Comparison of ENCODE assay signal across 22 mouse cellular contexts in genomic region chr11:61489874-61490273, GRCm38 (mm10). TPM values are rescaled to one million over a fixed set of nuclear protein-coding genes. Genes with fewer than 3 reads are reported as not detected.
DNase-seq lines count a peak whose midpoint lies in the region; ATAC-seq and TF ChIP-seq lines count a peak whose summit lies in the region.
"Had no signal": no experiment of that assay in that cellular context is flagged by ENCODE, and none has a peak within 500 bp of the region (broad histone marks: within the 10 kb centered on the region; RNA-seq: fewer than 3 reads in every experiment).

No protein-coding gene starts in this region.

- H3K27me3 ChIP-seq in heart, embryonic 13.5 days (replicated peaks), result no peaks in the 10 kb centered on the region
- H3K27me3 ChIP-seq in heart, embryonic 11.5 days (ENCODE audit: control insufficient read depth, insufficient read depth, low read length), result no peaks in the 10 kb centered on the region
- no peaks in the 10 kb centered on the region for H3K27me3 ChIP-seq in lung, postnatal 0 days (replicated peaks; ENCODE audit: insufficient read depth, low read length)
- H3K27me3 ChIP-seq in embryonic facial prominence, embryonic 10.5 days (replicated peaks; ENCODE audit: low read depth, poor library complexity, severe bottlenecking), result no peaks in the 10 kb centered on the region
- H3K27me3 ChIP-seq in embryonic facial prominence, embryonic 13.5 days, result no peaks in the 10 kb centered on the region
- H3K27me3 ChIP-seq: heart, embryonic 15.5 days had no signal

- H3K9me3 ChIP-seq in heart, embryonic 13.5 days, result no peaks in the 10 kb centered on the region
- no peaks in the 10 kb centered on the region for H3K9me3 ChIP-seq in heart, embryonic 11.5 days (replicated peaks; ENCODE audit: control insufficient read depth, low read length)
- H3K9me3 ChIP-seq in lung, postnatal 0 days (ENCODE audit: low read length), result no peaks in the 10 kb centered on the region
- H3K9me3 ChIP-seq in embryonic facial prominence, embryonic 10.5 days, result 0 out of 2 replicates have a peak, but pooled peaks cover 3% of the 10 kb centered on the region
- no peaks in the 10 kb centered on the region for H3K9me3 ChIP-seq in embryonic facial prominence, embryonic 13.5 days
- H3K9me3 ChIP-seq: heart, embryonic 15.5 days had no signal

- 90% methylated on average over 8 of the region's 8 CpGs for WGBS in heart, embryonic 13.5 days
- 84% methylated on average over 8 of the region's 8 CpGs for WGBS in heart, embryonic 11.5 days (ENCODE audit: insufficient replicate concordance)
- WGBS in lung, postnatal 0 days, result 79% methylated on average over 8 of the region's 8 CpGs
- WGBS in embryonic facial prominence, embryonic 10.5 days, result 94% methylated on average over 8 of the region's 8 CpGs
- 94% methylated on average over 8 of the region's 8 CpGs for WGBS in embryonic facial prominence, embryonic 13.5 days

- H3K4me2 ChIP-seq in heart, embryonic 13.5 days, result no peak overlapping the region
- no peak overlapping the region for H3K4me2 ChIP-seq in heart, embryonic 11.5 days
- no peak overlapping the region for H3K4me2 ChIP-seq in lung, postnatal 0 days (replicated peaks; ENCODE audit: low read depth, low read length)
- no peak overlapping the region for H3K4me2 ChIP-seq in embryonic facial prominence, embryonic 13.5 days
- H3K4me2 ChIP-seq: heart, embryonic 15.5 days had no signal

- H3K4me3 ChIP-seq in heart, embryonic 13.5 days, result no peak overlapping the region
- no peak overlapping the region for H3K4me3 ChIP-seq in heart, embryonic 11.5 days (ENCODE audit: low read depth, low read length)
- no peak overlapping the region for H3K4me3 ChIP-seq in lung, postnatal 0 days (ENCODE audit: low read depth, low read length)
- peak overlapping the region; percentile 23; the same call in 1 of the 2 replicates for H3K4me3 ChIP-seq in embryonic facial prominence, embryonic 10.5 days
- no peak overlapping the region for H3K4me3 ChIP-seq in embryonic facial prominence, embryonic 13.5 days
- H3K4me3 ChIP-seq in left cerebral cortex, adult 2 months, result no peak overlapping the region
- H3K4me3 ChIP-seq: heart, embryonic 15.5 days had no signal

- TF ChIP-seq EP300 in lung, postnatal 0 days (IDR thresholded peaks at IDR 0.05), result no peak

- H3K9ac ChIP-seq in heart, embryonic 13.5 days, result 0 out of 2 replicates have a peak overlapping the region, but pooled peaks have one; percentile 19
- H3K9ac ChIP-seq in heart, embryonic 11.5 days (ENCODE audit: low read depth, low read length), result no peak overlapping the region
- H3K9ac ChIP-seq in lung, postnatal 0 days (replicated peaks; ENCODE audit: low read depth), result no peak overlapping the region
- no peak overlapping the region; the same call in 1 of the 2 replicates for H3K9ac ChIP-seq in embryonic facial prominence, embryonic 13.5 days
- H3K9ac ChIP-seq: heart, embryonic 15.5 days; liver, postnatal 0 days had no signal

- no peak for DNase-seq in lung, postnatal 0 days (ENCODE audit: low spot score)
- no peak for DNase-seq in lung, postnatal 36 days
- DNase-seq in embryonic facial prominence, embryonic 10.5 days (ENCODE audit: low spot score), result no peak
- no peak for DNase-seq in left cerebral cortex, adult 2 months (ENCODE audit: extremely low spot score in 1 of 2, low spot score in 2 of 2)
- DNase-seq: adrenal gland, postnatal 36 days; cerebellum, adult 11-12 months; gastrocnemius, postnatal 10 days; heart, postnatal 4 days; kidney, postnatal 4 days; liver, postnatal 0 days; right cerebral cortex, postnatal 25 days; thymus, postnatal 36 days had no signal

- H3K4me1 ChIP-seq in heart, embryonic 13.5 days, result peaks cover 47% of the 10 kb centered on the region
- H3K4me1 ChIP-seq in heart, embryonic 11.5 days (ENCODE audit: control insufficient read depth, insufficient read depth, low read length), result peaks cover 21% of the 10 kb centered on the region
- peaks cover 10% of the 10 kb centered on the region; the same call in 1 of the 2 replicates for H3K4me1 ChIP-seq in lung, postnatal 0 days (ENCODE audit: insufficient read depth, low read depth, low read length)
- H3K4me1 ChIP-seq in embryonic facial prominence, embryonic 10.5 days, result peaks cover 76% of the 10 kb centered on the region
- peaks cover 72% of the 10 kb centered on the region for H3K4me1 ChIP-seq in embryonic facial prominence, embryonic 13.5 days

- TF ChIP-seq CTCF in lung, postnatal 0 days (IDR thresholded peaks at IDR 0.05), result peak; percentile 38
- TF ChIP-seq CTCF in left cerebral cortex, adult 2 months (IDR thresholded peaks at IDR 0.05), result no peak

- peaks cover 56% of the 10 kb centered on the region for H3K36me3 ChIP-seq in heart, embryonic 13.5 days
- H3K36me3 ChIP-seq in heart, embryonic 11.5 days (ENCODE audit: control insufficient read depth, insufficient read depth, low read length), result peaks cover 36% of the 10 kb centered on the region
- H3K36me3 ChIP-seq in lung, postnatal 0 days (ENCODE audit: insufficient read depth, low read length), result peaks cover 26% of the 10 kb centered on the region; the same call in 1 of the 2 replicates
- peaks cover 69% of the 10 kb centered on the region for H3K36me3 ChIP-seq in embryonic facial prominence, embryonic 10.5 days (replicated peaks)
- H3K36me3 ChIP-seq in embryonic facial prominence, embryonic 13.5 days, result peaks cover 55% of the 10 kb centered on the region

- intact Hi-C loops in left cerebral cortex, adult 2 months (cut with DNase I), result no loop called here

- no peak for ATAC-seq in heart, embryonic 13.5 days (ENCODE audit: extremely low read depth, insufficient number of reproducible peaks, low FRiP score, low TSS enrichment)
- no peak for ATAC-seq in heart, embryonic 11.5 days (replicated peaks; ENCODE audit: insufficient number of reproducible peaks, low FRiP score, low TSS enrichment)
- no peak for ATAC-seq in lung, postnatal 0 days
- no peak for ATAC-seq in embryonic facial prominence, embryonic 13.5 days (ENCODE audit: insufficient number of reproducible peaks, insufficient read depth, low FRiP score, low TSS enrichment, low read depth)
- ATAC-seq: liver, postnatal 0 days had no signal

- no peak overlapping the region for H3K27ac ChIP-seq in heart, embryonic 13.5 days (replicated peaks)
- no peak overlapping the region for H3K27ac ChIP-seq in heart, embryonic 11.5 days (ENCODE audit: low read depth, low read length)
- H3K27ac ChIP-seq in lung, postnatal 0 days (ENCODE audit: low read length), result no peak overlapping the region
- H3K27ac ChIP-seq in embryonic facial prominence, embryonic 10.5 days (replicated peaks), result no peak overlapping the region; the same call in 1 of the 2 replicates
- H3K27ac ChIP-seq in embryonic facial prominence, embryonic 13.5 days, result peak overlapping the region; percentile 48; the same call in 1 of the 2 replicates
- no peak overlapping the region for H3K27ac ChIP-seq in left cerebral cortex, adult 2 months
- H3K27ac ChIP-seq: heart, embryonic 15.5 days had no signal

RNA-seq across cellular contexts. Expression of gene Mapk7, which starts 4.3 kb away (rescaled TPM):
- polyA plus RNA-seq in heart, embryonic 13.5 days (2015; fragmentation: Nextera tagmentation; extraction: Ambion mirVana), result 28.8 and 29.6 TPM in 2 replicates
- polyA plus RNA-seq in heart, embryonic 11.5 days (2014; fragmentation: Nextera tagmentation; extraction: Ambion mirVana), result 22.3 and 25.8 TPM in 2 replicates
- polyA plus RNA-seq in lung, postnatal 0 days (2015; fragmentation: Nextera tagmentation; extraction: Ambion mirVana), result 36.2 and 39.5 TPM in 2 replicates
- polyA plus RNA-seq in embryonic facial prominence, embryonic 10.5 days (2016; fragmentation: Nextera tagmentation; extraction: Ambion mirVana), result 97.4 and 103 TPM in 2 replicates
- polyA plus RNA-seq in embryonic facial prominence, embryonic 13.5 days (2015; fragmentation: Nextera tagmentation; extraction: Ambion mirVana), result 79.4 and 80.0 TPM in 2 replicates
- total RNA-seq in left cerebral cortex, adult 2 months (2021), result 10 to 100 TPM; 19.8 to 20.3 TPM

RNA-seq across cellular contexts. Expression of gene Mfap4, which starts 4.6 kb away (rescaled TPM):
- polyA plus RNA-seq in heart, embryonic 13.5 days (2015; fragmentation: Nextera tagmentation; extraction: Ambion mirVana), result 114 and 126 TPM in 2 replicates
- polyA plus RNA-seq in heart, embryonic 11.5 days (2014; fragmentation: Nextera tagmentation; extraction: Ambion mirVana), result 57.6 and 58.4 TPM in 2 replicates
- 2,152 and 2,309 TPM in 2 replicates for polyA plus RNA-seq in lung, postnatal 0 days (2015; fragmentation: Nextera tagmentation; extraction: Ambion mirVana)
- 119 and 163 TPM in 2 replicates for polyA plus RNA-seq in embryonic facial prominence, embryonic 10.5 days (2016; fragmentation: Nextera tagmentation; extraction: Ambion mirVana)
- polyA plus RNA-seq in embryonic facial prominence, embryonic 13.5 days (2015; fragmentation: Nextera tagmentation; extraction: Ambion mirVana), result 262 and 326 TPM in 2 replicates
- total RNA-seq in left cerebral cortex, adult 2 months (2021), result 1 to 10 TPM; 2.5 to 2.7 TPM
- total RNA-seq: common myeloid progenitor, adult 5-6 weeks; megakaryocyte-erythroid progenitor cell, adult 5-6 weeks; monocyte, adult 5-6 weeks had no signal
- polyA plus RNA-seq: C2C12 had no signal

RNA-seq across cellular contexts. Expression of gene B9d1, which starts 15.1 kb away (rescaled TPM):
- polyA plus RNA-seq in heart, embryonic 13.5 days (2015; fragmentation: Nextera tagmentation; extraction: Ambion mirVana), result 13.6 and 14.2 TPM in 2 replicates
- 13.3 and 14.5 TPM in 2 replicates for polyA plus RNA-seq in heart, embryonic 11.5 days (2014; fragmentation: Nextera tagmentation; extraction: Ambion mirVana)
- 16.8 and 17.1 TPM in 2 replicates for polyA plus RNA-seq in lung, postnatal 0 days (2015; fragmentation: Nextera tagmentation; extraction: Ambion mirVana)
- polyA plus RNA-seq in embryonic facial prominence, embryonic 10.5 days (2016; fragmentation: Nextera tagmentation; extraction: Ambion mirVana), result 44.4 and 49.7 TPM in 2 replicates
- 36.6 and 36.7 TPM in 2 replicates for polyA plus RNA-seq in embryonic facial prominence, embryonic 13.5 days (2015; fragmentation: Nextera tagmentation; extraction: Ambion mirVana)
- 10 to 100 TPM; 39.1 to 43.8 TPM for total RNA-seq in left cerebral cortex, adult 2 months (2021)
- total RNA-seq: monocyte, adult 5-6 weeks had no signal

RNA-seq across cellular contexts. Expression of gene Rnf112, which starts 35.9 kb away (rescaled TPM):
- 0.33 and 0.52 TPM in 2 replicates for polyA plus RNA-seq in heart, embryonic 13.5 days (2015; fragmentation: Nextera tagmentation; extraction: Ambion mirVana)
- polyA plus RNA-seq in heart, embryonic 11.5 days (2014; fragmentation: Nextera tagmentation; extraction: Ambion mirVana), result 0.09 TPM in 1 of 2 replicates, not detected in the other
- polyA plus RNA-seq in lung, postnatal 0 days (2015; fragmentation: Nextera tagmentation; extraction: Ambion mirVana), result 0.24 and 0.32 TPM in 2 replicates
- 0.49 and 1.00 TPM in 2 replicates for polyA plus RNA-seq in embryonic facial prominence, embryonic 10.5 days (2016; fragmentation: Nextera tagmentation; extraction: Ambion mirVana)
- polyA plus RNA-seq in embryonic facial prominence, embryonic 13.5 days (2015; fragmentation: Nextera tagmentation; extraction: Ambion mirVana), result 0.76 and 1.3 TPM in 2 replicates
- total RNA-seq in left cerebral cortex, adult 2 months (2021), result 100 to 1,000 TPM; 328 to 336 TPM
- total RNA-seq: common myeloid progenitor, adult 5-6 weeks; liver, adult 2 months; megakaryocyte-erythroid progenitor cell, adult 5-6 weeks; monocyte, adult 5-6 weeks had no signal
- polyA plus RNA-seq: C2C12; liver, adult 2 months; spleen, adult 2 months had no signal
